Mouse (Mus musculus) liver, postnatal 0 days (tissue): ENCODE measurements at regions not wholly inside any gene's neighbourhood (a gene's known extent, or its start where the extent isn't known, plus 50 kb on each side); places are given as distances from the start of the nearest gene placed in this dataset.

Source experiments
- CTCF ChIP-seq: sonication (generic); IDR thresholded peaks from 2 replicates; pipeline ENCODE4 v1.5.1; 2016; ENCODE audit warnings: antibody characterized with exemption, low read depth
- EP300 ChIP-seq: IDR thresholded peaks from 2 replicates; pipeline ENCODE4 v1.6.1; 2016; ENCODE audit warnings: antibody characterized with exemption, low read depth, mild to moderate bottlenecking

DNA sequence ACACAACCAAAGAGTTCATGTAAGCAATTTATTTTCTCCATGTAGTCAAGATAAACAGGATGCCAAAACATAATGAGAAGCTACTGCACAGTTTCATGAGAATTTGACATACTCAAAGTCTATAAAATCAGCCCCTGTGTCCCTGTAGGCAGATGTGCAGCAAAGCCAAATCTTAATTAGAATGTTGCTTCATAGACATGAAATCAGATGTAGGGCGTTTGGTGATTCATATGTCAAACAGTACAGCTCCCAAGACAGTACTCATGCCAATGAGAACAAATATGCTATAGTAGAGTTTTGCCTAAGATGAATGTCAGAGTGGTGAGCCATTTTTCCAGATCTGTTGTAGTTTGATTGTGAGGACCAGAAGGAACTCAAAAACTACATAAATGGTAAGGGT, 444.4 kb downstream of the Slc22a22 start:
- TF ChIP-seq CTCF (no peak), EP300 (no peak)
